Mouse (Mus musculus) kidney, adult 11 months (tissue): ENCODE measurements around the gene Pwp1.
"Not testable (repeated sequence)": the region's sequence is repeated elsewhere in the genome, so short reads cannot be mapped to it uniquely, and the experiment has no call there.

Experiments
- DNase-seq: peaks from one replicate; pipeline ENCODE4 v3.0.0; 2022

Pwp1 gene

DNA sequence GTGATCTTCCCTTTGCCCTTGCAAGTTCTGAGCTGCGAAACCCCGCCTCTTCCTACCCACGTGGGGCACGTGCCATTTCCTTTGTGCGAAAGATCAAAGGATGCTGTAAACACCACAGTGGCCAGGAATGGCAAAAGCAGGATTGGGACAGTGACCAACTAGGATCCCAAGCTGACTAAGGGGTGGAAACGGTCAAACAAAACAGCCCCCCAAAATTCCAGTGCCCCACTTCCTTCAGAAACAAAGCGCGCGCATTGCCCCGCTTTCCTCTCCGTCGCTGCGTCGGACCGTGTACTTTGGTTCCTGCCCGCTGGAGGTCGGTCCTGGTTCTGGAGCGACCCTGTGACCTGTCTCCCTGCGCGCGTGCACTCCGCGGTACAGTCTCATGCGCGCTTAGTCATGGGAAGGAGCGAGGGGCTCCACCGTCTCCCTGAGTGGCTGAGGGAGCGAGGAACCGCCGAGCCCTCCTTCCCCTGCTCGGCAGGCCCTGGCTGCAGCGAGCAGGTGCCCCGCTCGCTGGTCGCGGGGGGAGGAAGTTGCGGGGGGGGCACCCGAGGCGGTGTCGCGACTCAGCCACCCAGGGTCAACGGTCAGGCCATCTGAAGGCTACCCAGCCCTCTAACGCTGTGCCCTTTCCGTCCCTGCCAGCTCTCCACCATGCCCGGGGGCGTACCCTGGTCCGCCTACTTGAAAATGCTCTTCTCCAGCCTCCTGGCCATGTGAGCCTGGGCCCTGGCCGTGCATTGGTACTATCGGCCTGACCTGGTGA, at the start of gene Pwp1:
Gene Pwp1, plus strand, starts transcription at position 410 of the 769 bp plus-strand sequence.
- DNase-seq, result peak; percentile 18

- not testable (repeated sequence) for DNase-seq
Observed at GRCm38 (mm10) chr10:85822143-85822696, 7.1 kb upstream of the Pwp1 start.

GRCm38 (mm10) chr10:85823752-85824151, 5.5 kb upstream of the Pwp1 start:
- DNase-seq, result not testable (repeated sequence)

DNA sequence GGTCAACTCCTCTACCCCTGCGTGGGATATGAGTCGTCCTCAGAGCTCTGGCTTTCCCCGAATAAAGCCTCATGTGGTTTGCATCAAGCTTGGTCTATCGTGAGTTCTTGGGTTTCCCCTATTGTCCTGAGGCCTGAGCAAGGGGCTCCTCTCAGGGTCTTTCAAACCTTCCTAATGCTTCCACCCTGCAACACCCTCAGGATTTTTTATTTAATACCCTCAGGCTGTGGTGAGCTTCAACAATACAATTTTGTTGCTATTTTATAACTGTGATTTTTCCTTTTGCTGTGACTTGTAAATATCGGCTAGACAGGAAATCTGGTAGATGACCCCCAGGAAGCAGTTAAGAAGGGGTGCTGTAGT, 591 bp upstream of the Pwp1 start:
- DNase-seq, result not testable (repeated sequence)

DNA sequence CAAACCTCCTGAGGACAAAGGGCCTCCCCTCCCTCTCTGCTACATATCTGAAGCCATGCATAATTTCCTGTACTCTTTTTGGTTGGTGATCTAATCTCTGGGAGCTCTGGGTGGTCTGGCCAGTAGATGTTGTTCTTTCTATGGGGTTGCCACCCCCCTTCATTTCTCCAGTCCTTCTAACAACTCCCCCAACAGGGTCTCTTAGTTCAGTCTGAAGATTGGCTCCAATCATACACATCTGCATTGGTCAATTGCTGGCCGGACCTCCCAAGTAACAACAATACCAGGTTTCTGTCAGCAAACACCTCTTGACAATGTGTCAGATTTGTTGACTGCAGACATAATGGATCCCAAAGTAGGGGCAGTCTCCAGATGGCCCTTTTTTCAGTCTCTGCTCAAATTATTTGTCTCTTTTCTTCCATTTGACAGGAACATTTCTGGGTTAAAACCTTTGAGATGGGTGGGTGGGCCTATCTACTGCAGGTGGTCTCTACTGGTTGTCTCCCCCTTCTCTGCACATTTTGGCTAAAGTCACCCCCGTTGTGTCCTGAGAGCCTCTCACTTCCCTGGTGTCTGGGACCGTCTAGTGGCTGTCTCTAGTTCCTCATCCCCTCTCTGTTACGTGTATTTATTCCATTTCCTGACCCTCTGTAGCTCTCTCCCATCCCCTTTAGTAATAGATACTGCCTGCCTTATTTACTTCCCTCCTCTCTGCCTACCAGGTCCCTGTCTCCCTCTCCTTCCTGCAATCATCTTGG, 17.0 kb downstream of the Pwp1 start:
- DNase-seq, result no peak

DNA sequence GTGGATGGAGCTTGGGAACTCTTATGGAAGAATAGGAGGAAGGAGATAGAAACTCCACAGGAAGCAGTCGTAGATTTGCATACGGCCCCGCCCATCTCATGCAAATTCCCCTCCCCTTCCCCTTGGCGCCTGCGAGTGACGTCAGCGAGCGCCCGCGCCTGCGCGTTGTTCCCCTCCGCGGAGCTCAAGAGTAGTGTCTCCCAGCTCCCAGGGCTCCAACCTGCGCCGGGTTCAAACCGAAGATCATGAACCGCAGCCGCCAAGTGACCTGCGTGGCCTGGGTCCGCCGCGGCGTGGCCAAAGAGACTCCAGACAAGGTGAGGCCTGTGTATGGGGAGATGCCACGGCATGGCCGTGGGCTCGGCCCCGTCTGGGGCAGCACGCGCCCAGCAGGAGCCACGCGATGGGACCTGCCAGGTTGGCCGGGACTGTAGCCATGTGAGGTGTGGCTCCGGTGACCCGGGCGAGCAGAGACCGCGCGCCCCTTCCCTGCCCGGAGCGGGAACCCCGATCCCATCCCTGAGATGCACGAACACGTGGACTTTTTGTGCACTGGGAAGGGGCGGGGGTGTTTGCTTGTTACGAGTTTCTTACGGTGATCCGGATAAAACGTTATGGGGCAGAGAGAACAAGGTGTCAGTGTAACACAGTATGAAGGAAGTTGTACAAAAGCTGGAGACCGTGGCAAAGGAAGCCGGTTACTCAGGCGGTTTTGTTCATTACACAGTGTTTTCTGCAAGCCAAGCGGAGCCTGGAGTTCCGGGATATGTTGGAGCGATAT, 42.6 kb downstream of the Pwp1 start:
- DNase-seq, result peak; percentile 89

DNA sequence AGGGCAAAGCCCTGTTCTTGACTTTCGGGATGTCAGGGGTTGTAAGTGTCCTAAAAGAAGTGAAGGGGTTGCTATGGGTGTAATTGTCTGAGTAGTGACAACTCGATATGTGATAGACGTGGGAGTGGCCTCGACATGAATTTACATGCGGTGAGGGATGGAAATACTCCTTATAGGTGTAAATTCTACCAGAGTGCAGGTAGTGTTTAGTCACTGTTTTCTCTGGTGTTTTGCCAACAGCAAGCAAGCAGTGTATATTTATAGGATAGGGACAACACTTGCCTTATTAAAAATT, 43.1 kb downstream of the Pwp1 start:
- DNase-seq, result no peak

- no peak for DNase-seq
Observed at GRCm38 (mm10) chr10:85873861-85874544, 44.7 kb downstream of the Pwp1 start.

- DNase-seq, result no peak
Observed at GRCm38 (mm10) chr10:85875812-85876211, 46.5 kb downstream of the Pwp1 start.

DNA sequence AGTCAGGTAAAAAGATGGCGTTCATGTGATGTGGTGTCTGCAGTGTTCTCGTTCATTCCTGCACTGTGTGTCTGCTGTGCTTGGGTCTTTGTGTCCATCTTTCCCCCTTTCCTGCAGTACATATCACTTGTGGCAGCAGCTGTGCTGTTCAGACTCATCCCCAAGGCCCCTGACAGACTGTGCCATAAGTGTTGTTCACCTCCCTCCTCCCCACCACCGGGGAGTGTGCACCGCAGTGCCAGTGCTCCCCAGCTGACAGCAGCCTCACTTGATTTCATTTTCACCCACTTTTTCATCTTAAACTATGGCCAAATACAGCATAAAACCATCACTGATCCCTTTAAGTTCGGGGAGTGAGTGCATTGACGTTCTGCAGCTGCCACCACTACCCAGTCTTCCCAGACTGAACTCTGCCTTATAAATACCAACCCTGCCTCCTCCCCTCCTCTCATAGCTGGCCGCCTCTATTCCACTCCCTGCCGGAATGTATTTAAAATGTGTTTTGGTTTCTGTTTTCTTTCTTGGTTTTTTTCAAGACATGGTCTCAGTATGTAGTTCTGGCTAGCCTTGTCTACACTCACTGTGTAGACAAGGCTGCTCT, 50.7 kb downstream of the Pwp1 start:
- DNase-seq, result no peak

- DNase-seq, result peak; percentile 98
Observed at GRCm38 (mm10) chr10:85916498-85917309, 87.4 kb downstream of the Pwp1 start, which contains the start of gene Prdm4. Prdm4 (minus strand) TSS chr10:85917142.

- peak; percentile 17 for DNase-seq
Observed at GRCm38 (mm10) chr10:85927676-85928445, 98.6 kb downstream of the Pwp1 start, which contains the start of gene Ascl4. Ascl4 (plus strand) TSS chr10:85927681.

DNA sequence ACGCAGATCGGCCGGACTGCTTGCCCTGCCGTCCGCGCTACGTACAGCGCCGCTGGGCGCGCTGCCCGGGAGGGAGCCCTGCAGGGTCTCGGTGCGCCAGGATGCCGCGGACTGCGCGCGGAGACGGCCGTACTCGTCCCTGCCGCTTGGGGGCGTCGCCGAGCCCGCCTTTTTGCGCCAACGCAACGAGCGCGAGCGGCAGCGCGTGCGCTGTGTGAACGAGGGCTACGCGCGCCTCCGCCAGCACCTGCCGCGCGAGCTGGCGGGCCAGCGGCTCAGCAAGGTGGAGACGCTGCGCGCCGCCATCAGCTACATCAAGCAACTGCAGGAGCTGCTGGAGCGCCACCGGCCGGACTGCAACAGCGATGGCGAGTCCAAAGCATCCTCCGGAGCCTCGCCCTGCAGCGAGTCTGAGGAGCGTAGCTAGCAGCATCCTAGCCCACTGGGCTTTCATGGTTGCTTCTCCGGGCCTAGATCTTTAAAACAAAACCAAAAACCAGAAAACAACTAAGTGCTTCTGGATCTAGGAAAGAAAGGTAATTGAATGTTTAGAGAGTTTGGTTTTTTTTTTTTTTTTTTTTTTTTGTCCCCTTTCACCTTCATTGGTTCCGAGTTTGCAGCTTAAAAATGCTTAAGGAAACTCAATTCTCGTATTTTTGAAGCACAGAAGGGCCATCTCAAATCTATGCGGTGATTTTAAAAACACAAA, 99.4 kb downstream of the Pwp1 start:
- peak; percentile 72 for DNase-seq

- DNase-seq, result no peak
Observed at GRCm38 (mm10) chr10:85929208-85929591, 99.9 kb downstream of the Pwp1 start.

DNA sequence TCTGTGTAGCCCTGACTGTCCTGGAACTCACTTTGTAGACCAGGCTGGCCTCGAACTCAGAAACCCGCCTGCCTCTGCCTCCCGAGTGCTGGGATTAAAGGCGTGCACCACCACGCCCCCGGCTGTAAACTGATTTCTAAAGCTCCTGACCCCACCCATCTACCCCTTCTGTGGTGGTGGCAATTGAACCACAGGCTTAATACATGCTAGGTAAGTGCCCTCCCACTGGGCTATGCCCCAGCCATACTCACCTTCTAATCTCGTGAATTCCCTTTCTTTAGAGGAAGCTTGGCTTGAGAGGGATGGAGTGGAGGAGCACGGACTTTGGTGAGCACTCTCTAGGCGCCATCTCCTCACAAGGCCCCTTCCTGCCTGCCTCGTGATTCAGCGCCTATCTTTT, 100.7 kb downstream of the Pwp1 start:
- DNase-seq, result no peak

DNA sequence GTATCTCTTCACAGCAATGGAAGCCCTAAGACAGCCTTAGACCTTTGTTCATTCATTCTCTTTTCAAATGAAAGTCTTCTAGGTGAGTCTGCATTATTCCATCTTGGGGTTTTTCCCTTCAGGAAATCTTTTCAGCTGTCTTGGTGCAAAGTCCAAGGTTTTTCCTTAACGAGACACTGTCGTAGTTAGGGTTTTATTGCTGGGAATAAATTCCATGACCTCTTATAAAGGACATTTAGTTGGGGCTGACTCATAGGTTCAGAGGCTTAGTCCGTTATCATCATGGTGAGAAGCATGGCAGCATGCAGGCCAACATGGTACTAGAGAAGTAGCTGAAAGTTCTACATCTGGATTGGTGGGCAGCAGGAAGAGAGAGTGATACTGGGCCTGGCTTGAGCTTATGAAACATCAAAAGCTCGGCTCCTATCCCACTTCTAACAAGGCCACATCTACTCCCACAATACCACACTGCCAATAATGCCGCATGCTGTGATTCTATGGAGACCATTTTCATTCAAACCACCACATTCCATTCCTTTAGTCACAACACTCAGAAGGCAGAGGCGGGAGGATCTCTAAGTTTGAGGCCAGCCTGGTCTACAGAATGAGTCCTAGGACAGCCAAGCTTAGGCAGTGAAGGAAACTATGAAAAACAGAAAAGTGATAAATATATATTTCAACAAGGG, 107.1 kb downstream of the Pwp1 start:
- no peak for DNase-seq
